Mouse (Mus musculus): ENCODE results near the gene Phc3. TPM values are rescaled to one million over a fixed set of nuclear protein-coding genes. Genes with fewer than 3 reads are reported as not detected.

Phc3 gene
- polyA plus RNA-seq (2011; ENCODE audit: insufficient read length, low read depth, missing spikeins), result 32.6 and 37.3 TPM in 2 replicates

DNA sequence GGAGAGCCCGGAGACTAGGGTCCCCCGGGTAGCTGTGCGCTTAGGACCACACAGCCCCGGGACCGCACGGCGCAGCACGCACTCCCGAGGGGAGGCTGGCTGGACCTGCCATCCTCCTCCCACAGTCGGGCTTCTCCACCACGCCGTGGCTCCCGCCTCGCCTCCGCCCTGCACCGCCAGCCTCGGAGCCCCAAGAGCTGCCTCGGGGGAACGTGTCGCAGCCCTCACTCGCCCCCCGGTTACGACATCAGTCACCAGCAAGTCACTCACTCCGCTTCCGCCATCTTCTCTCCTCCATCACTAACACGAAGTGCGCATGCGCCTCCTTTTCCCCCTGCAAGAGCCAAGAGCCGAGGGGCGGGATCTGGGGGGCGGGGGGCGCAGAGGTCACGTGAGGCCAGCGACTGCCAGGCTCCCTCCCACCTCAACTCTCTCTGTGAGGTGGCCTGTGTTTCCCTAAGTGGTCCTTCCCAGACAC, at the start of gene Phc3:
TSS of gene Phc3 (minus strand) at position 312 of the 478 bp plus-strand sequence.
- peak; percentile 96 for TF ChIP-seq POLR2A (IDR thresholded peaks at IDR 0.05; ENCODE audit: low read depth, low read length)
- no peak for TF ChIP-seq CTCF (IDR thresholded peaks at IDR 0.05; ENCODE audit: borderline replicate concordance, insufficient read depth, low read length)
- H3K4me1 ChIP-seq (ENCODE audit: control insufficient read depth, insufficient read depth, low read length), result peaks cover 3% of the 10 kb centered on the region; the same call in 1 of the 2 replicates

DNA sequence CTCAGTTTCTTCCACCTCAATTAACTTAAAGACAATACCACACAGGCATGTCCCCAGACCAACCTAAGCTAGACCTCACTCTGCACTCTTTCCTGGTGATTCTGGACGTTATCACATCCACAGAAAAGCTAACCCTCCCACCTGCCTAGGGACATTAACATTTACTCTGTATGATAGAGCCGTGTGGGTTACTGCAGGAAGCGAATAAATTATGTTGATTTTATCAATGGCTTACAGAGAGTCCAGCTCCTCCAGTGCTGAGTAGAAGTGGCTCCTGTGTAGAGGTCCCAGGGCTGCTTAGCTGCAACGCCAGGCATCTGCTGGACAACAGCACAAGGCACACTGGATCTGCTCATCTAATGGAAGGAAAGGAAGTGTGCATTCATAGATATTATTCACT, 48.4 kb upstream of the Phc3 start:
- 0 out of 2 replicates have a peak overlapping the region, but pooled peaks have one; percentile 60 for H3K27ac ChIP-seq (ENCODE audit: insufficient read depth, low read length)
- TF ChIP-seq POLR2A (IDR thresholded peaks at IDR 0.05; ENCODE audit: low read depth, low read length) (no peak), CTCF (IDR thresholded peaks at IDR 0.05; ENCODE audit: borderline replicate concordance, insufficient read depth, low read length) (no peak)
- H3K4me1 ChIP-seq (ENCODE audit: control insufficient read depth, insufficient read depth, low read length), result peaks cover 45% of the 10 kb centered on the region
- no peak overlapping the region for H3K4me3 ChIP-seq (ENCODE audit: insufficient read depth, low read length)

More for the DNA sequence above, at the start of gene Phc3:
- Histone ChIP-seq H3K4me3 (ENCODE audit: insufficient read depth, low read length) (peak within 1 kb of the TSS; percentile 90), H3K27ac (ENCODE audit: insufficient read depth, low read length) (peak within 1 kb of the TSS; percentile 45)

DNA sequence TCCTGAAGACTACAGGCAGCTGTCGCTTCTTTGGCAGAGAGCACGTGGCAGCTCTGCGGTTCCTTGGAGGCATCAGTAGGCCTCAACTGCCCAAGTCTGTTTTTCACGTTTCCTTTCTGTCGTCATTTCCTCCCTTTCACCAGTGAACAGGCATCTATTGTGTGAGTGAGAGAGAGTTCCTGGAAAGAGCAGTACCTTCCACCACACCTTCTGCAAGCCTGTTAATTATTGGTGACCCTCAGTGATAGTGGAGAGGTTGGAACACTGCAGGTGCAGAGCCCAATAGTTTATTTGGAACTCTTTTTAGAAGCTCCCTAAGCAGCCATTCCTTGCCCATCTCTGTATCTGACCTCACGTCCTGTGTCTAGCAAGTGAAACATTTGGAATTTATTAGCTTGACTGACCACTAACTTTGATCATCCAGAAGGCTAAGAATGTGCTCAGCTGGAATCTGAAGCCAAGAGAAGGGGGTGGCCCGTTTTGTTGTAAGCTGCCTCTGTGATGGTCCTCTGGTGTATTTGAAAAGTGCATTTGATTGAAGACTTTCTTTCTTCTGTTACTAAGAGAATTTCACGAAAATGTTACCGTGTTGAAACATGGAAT, 47.5 kb upstream of the Phc3 start:
- Histone ChIP-seq H3K4me1 (ENCODE audit: control insufficient read depth, insufficient read depth, low read length) (peaks cover 39% of the 10 kb centered on the region), H3K27ac (ENCODE audit: insufficient read depth, low read length) (peak overlapping the region; percentile 60), H3K4me3 (ENCODE audit: insufficient read depth, low read length) (no peak overlapping the region)
- TF ChIP-seq POLR2A (IDR thresholded peaks at IDR 0.05; ENCODE audit: low read depth, low read length) (no peak), CTCF (IDR thresholded peaks at IDR 0.05; ENCODE audit: borderline replicate concordance, insufficient read depth, low read length) (no peak)

DNA sequence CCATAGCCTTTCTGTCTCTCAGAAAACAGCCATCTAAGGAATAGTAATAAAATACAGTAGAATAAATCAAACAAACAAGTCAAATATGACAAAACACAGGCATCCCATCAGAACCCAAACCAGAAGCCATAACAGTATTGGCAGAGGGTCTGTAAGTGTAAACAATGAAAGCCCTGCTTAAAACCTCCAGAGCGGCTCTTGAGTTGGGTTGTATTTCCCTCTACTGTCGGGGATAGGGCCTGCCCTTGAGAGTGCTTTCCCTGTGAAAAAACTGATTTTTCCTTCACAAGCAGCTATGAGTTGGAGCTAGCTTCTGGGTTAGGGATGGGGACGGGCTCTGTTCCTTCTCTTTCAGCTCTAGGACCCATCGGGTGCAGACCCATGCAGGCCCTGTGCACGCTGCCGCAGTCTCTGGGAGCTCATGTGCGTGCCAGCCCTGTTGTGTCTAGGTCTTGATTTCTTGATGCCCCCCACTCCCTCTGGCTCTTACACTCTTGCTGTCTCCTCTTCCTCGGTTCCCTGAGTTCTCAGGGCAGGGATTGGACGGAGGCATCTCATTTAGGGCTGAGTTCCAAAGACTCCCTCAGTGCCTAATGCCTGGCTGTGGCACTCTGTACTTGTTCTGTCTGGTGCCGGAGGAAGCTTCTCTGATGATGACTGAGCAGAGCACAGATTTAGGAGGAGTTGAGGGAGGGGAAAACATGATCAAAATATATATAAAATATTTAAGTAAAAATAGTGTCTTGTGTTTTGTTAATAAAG, 46.6 kb upstream of the Phc3 start:
- no peak for TF ChIP-seq POLR2A (IDR thresholded peaks at IDR 0.05; ENCODE audit: low read depth, low read length)
- no peak for TF ChIP-seq CTCF (IDR thresholded peaks at IDR 0.05; ENCODE audit: borderline replicate concordance, insufficient read depth, low read length)
- Histone ChIP-seq H3K4me1 (ENCODE audit: control insufficient read depth, insufficient read depth, low read length) (peaks cover 36% of the 10 kb centered on the region), H3K27ac (ENCODE audit: insufficient read depth, low read length) (no peak overlapping the region), H3K4me3 (ENCODE audit: insufficient read depth, low read length) (no peak overlapping the region)

DNA sequence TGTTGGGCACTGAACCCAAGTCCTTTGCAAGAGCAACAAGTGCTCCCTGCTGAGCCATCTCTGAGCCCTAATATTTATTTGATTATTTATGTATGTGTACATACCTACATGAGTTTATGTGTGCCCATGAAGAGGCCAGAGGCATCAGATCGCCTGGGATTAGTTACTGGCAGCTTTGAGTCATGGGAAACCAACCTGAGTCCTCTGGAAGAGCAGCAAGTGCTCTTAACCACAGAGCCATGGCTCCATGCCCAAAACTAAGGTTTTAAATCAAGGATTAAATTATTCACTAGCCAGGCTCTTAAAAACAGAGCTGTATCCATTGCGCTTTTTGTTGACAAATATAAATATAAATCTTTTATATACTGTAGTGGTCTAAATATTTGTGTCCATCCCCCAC, 45.2 kb upstream of the Phc3 start:
- no peak overlapping the region for H3K27ac ChIP-seq (ENCODE audit: insufficient read depth, low read length)
- TF ChIP-seq POLR2A (IDR thresholded peaks at IDR 0.05; ENCODE audit: low read depth, low read length) (no peak), CTCF (IDR thresholded peaks at IDR 0.05; ENCODE audit: borderline replicate concordance, insufficient read depth, low read length) (no peak)
- no peak overlapping the region for H3K4me3 ChIP-seq (ENCODE audit: insufficient read depth, low read length)
- peaks cover 36% of the 10 kb centered on the region for H3K4me1 ChIP-seq (ENCODE audit: control insufficient read depth, insufficient read depth, low read length)

DNA sequence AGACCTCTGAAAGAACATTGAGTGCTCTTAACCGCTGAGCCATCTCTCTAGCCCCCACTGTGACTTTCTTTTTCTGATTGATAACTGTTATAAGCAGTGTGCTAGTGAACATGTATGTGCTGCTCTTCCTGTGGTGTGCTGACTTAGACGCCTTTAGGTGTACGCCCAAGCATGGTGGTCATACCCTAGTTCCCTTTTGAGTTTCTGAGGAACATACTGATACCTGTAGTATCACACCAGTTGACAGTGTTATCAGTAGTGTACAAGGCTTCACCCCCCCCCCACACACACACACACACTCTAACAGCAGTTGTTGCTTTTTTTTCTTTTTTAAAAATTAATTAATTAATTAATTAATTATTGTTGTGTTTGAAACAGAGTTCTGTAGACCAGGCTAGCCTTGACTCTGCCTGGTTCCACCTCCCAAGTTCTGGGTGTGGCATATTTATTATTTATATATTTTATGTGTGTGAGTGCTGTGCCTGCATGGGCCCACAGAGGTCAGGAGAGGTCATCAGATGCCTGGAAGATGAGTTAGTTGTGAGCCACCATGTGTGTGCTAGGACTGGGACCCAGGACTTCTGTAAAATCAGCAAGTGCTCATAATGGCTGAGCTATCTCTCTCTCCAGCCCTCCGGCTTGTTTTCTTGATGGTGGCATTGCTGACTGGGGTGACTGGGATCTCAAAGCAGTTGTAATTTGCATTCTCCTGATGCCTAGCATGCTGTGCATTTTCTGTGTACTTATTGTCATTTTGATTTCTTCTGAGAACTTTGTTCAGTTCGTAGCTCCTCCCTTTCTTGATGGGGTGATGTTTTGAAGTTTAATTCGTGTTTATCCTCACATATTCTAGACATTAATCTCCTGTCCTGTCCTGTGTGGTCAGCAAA, 35.4 kb upstream of the Phc3 start:
- peaks cover 20% of the 10 kb centered on the region for H3K4me1 ChIP-seq (ENCODE audit: control insufficient read depth, insufficient read depth, low read length)
- H3K4me3 ChIP-seq (ENCODE audit: insufficient read depth, low read length), result no peak overlapping the region
- no peak overlapping the region for H3K27ac ChIP-seq (ENCODE audit: insufficient read depth, low read length)
- TF ChIP-seq POLR2A (IDR thresholded peaks at IDR 0.05; ENCODE audit: low read depth, low read length), result no peak
- no peak for TF ChIP-seq CTCF (IDR thresholded peaks at IDR 0.05; ENCODE audit: borderline replicate concordance, insufficient read depth, low read length)

DNA sequence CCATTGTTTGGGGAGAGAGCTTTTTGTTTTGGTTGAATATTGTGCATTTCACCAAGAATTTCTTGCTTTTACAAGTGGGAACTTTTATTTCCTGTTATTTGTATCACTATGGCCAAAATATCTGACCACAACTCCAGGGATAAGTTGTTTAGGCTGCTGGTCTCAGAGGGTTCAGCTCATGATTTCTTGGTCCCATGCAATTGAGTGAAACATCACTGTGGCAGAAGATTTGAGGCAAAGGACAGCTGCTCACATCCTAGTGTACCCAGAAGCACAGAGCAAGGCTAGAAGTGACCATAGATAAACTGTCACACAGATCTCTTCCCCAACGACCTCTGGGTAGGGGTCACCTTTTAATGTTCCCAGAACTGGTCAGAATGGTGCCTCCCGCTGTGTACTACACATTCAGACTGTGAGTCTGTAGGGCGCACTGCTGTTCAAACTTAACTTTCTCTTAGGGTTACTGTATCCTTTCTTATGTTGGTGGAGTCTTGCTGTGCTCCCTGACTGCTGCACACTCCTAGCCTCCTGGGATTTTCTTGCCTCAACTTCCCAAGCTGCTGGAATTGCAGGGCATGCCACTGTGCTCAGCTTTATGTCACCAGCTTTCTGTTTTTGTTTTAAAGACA, 31.9 kb upstream of the Phc3 start:
- Histone ChIP-seq H3K4me3 (ENCODE audit: insufficient read depth, low read length) (no peak overlapping the region), H3K4me1 (ENCODE audit: control insufficient read depth, insufficient read depth, low read length) (peaks cover 21% of the 10 kb centered on the region), H3K27ac (ENCODE audit: insufficient read depth, low read length) (0 out of 2 replicates have a peak overlapping the region, but pooled peaks have one; percentile 21)
- TF ChIP-seq CTCF (IDR thresholded peaks at IDR 0.05; ENCODE audit: borderline replicate concordance, insufficient read depth, low read length) (no peak), POLR2A (IDR thresholded peaks at IDR 0.05; ENCODE audit: low read depth, low read length) (no peak)

DNA sequence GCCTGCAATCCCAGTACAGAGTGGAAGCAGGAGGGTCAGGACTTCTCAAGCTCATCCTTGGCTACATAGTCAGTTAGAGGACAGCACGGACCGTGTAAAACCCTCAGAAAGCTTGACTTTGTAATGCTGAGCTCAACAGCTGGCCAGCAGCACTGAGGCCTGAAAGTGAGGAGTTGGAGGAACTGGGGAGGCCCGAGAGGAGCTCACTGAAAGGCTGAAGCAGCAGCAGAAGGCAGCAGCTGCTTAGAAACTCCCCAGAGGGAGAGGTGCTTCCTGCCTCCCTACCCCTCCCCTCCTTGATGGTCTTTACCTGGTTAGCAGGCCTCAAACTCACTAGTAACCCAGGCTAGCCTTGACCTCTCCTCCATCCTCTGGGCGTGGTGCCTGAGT, 30.8 kb upstream of the Phc3 start:
- Histone ChIP-seq H3K27ac (ENCODE audit: insufficient read depth, low read length) (peak overlapping the region; percentile 84), H3K4me3 (ENCODE audit: insufficient read depth, low read length) (no peak overlapping the region), H3K4me1 (ENCODE audit: control insufficient read depth, insufficient read depth, low read length) (peaks cover 18% of the 10 kb centered on the region)
- TF ChIP-seq CTCF (IDR thresholded peaks at IDR 0.05; ENCODE audit: borderline replicate concordance, insufficient read depth, low read length), result no peak
- no peak for TF ChIP-seq POLR2A (IDR thresholded peaks at IDR 0.05; ENCODE audit: low read depth, low read length)
